Comparison of ENCODE assay signal across 9 mouse cellular contexts in the genomic region with DNA sequence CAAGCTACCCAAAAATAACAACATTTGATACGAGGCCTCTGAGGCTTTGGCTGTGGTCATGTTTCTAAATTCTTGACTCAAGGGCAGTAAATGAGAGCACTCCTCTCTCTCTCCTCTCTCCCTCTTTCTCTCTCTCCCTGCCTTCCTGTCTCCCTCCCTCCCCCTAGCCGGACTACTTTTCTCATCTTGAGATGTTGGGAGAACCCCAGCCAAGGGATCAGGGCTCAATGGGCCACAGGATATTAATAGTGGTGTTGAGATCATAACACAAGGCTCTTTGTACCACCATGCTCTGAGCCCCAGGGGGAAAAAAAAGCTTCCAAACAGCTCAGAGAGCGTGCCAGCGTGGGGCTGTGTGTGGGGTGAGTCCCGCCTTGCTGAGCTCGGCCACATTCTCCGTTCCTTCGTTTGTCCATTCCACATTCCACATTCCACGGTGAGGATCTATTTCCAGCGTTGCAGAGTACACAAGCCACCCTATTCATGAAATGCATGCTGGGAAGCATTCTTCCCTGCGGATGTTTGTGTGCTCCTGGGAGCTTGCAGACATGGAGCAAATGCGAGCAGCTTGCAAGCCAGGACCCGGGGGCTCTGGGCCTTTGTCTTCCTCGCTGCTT. TPM values are rescaled to one million over a fixed set of nuclear protein-coding genes. Genes with fewer than 3 reads are reported as not detected.
DNase-seq lines count a peak whose midpoint lies in the region; ATAC-seq and TF ChIP-seq lines count a peak whose summit lies in the region.
"Had no signal": no experiment of that assay in that cellular context is flagged by ENCODE, and none has a peak within 500 bp of the region (broad histone marks: within the 10 kb centered on the region; RNA-seq: fewer than 3 reads in every experiment).

No protein-coding gene starts in this region.

- H3K79me3 ChIP-seq in C2C12 (ENCODE audit: low read depth), result no peaks in the 10 kb centered on the region

- intact Hi-C loops in heart, postnatal 25 days (cut with DNase I), result loop anchor here (5.0 kb wide), 2 partner anchors 39 to 69 kb away; no protein-coding TSS in a partner anchor

- H3K27me3 ChIP-seq in C2C12 (ENCODE audit: control insufficient read depth, insufficient read depth, insufficient read length), result no peaks in the 10 kb centered on the region
- H3K27me3 ChIP-seq in forebrain, embryonic 15.5 days, result no peaks in the 10 kb centered on the region
- no peaks in the 10 kb centered on the region; the same call in 1 of the 2 replicates for H3K27me3 ChIP-seq in midbrain, embryonic 12.5 days

- peak overlapping the region; percentile 10; the same call in 1 of the 2 replicates for H3K4me2 ChIP-seq in forebrain, embryonic 15.5 days (replicated peaks)
- H3K4me2 ChIP-seq in midbrain, embryonic 12.5 days (replicated peaks), result peak overlapping the region; percentile 23; the same call in 1 of the 2 replicates

- peak overlapping the region; percentile 0 for H3ac ChIP-seq in C2C12 (ENCODE audit: control insufficient read depth, insufficient read length, low read depth)

- peak; percentile 84 for ATAC-seq in forebrain, embryonic 15.5 days (replicated peaks)
- peak; percentile 55; the same call in 1 of the 2 replicates for ATAC-seq in midbrain, embryonic 12.5 days (ENCODE audit: low FRiP score, low read depth)
- ATAC-seq in erythroid progenitor cell, adult 5-6 weeks (replicated peaks; ENCODE audit: low FRiP score, poor library complexity, severe bottlenecking), result no peak
- no peak for ATAC-seq in granulocyte monocyte progenitor cell, adult 5-6 weeks (replicated peaks; ENCODE audit: poor library complexity, severe bottlenecking)

- H3K27ac ChIP-seq in forebrain, embryonic 15.5 days (replicated peaks), result peak overlapping the region; percentile 68
- H3K27ac ChIP-seq in midbrain, embryonic 12.5 days (replicated peaks), result peak overlapping the region; percentile 76

- H3K9me3 ChIP-seq in forebrain, embryonic 15.5 days, result no peaks in the 10 kb centered on the region
- H3K9me3 ChIP-seq in midbrain, embryonic 12.5 days, result 0 out of 2 replicates have a peak, but pooled peaks cover 2% of the 10 kb centered on the region

- no peak for TF ChIP-seq CTCF in C2C12 (IDR thresholded peaks at IDR 0.05; ENCODE audit: control insufficient read depth, insufficient read depth, insufficient read length)

- DNase-seq in R1 (ENCODE audit: low read depth, low spot score), result peak; percentile 80
- peak; percentile 71 for DNase-seq in heart, postnatal 25 days (ENCODE audit: low spot score)
- DNase-seq in layer of hippocampus, adult 8-10 months (ENCODE audit: low spot score in 2 of 2), result peak; percentile 62 to 67

- H3K36me3 ChIP-seq in C2C12 (ENCODE audit: control insufficient read depth, insufficient read depth), result no peaks in the 10 kb centered on the region
- H3K36me3 ChIP-seq in forebrain, embryonic 15.5 days, result no peaks in the 10 kb centered on the region
- no peaks in the 10 kb centered on the region for H3K36me3 ChIP-seq in midbrain, embryonic 12.5 days

- 4% methylated on average over 14 of the region's 14 CpGs for WGBS in forebrain, embryonic 15.5 days
- 7% methylated on average over 14 of the region's 14 CpGs for WGBS in midbrain, embryonic 12.5 days

- no peaks in the 10 kb centered on the region for H3K79me2 ChIP-seq in C2C12 (ENCODE audit: control insufficient read depth, insufficient read depth)

- peaks cover 27% of the 10 kb centered on the region for H3K4me1 ChIP-seq in forebrain, embryonic 15.5 days
- H3K4me1 ChIP-seq in midbrain, embryonic 12.5 days, result peaks cover 31% of the 10 kb centered on the region

- H3K4me3 ChIP-seq in C2C12 (ENCODE audit: insufficient read depth, poor library complexity, severe bottlenecking), result no peak overlapping the region
- no peak overlapping the region for H3K4me3 ChIP-seq in forebrain, embryonic 15.5 days
- H3K4me3 ChIP-seq in midbrain, embryonic 12.5 days, result no peak overlapping the region
- H3K4me3 ChIP-seq: erythroblast, embryonic 14.5 days had no signal

- peak overlapping the region; percentile 20 for H3K9ac ChIP-seq in forebrain, embryonic 15.5 days (replicated peaks)
- H3K9ac ChIP-seq in midbrain, embryonic 12.5 days (replicated peaks), result no peak overlapping the region; the same call in 1 of the 2 replicates

TF ChIP-seq in C2C12, 6 proteins besides CTCF, POLR2A, EP300 and RAD21:
- TF ChIP-seq CEBPB (IDR thresholded peaks at IDR 0.05; ENCODE audit: low read depth) (no peak), MAX (IDR thresholded peaks at IDR 0.05) (peak; percentile 68)

RNA-seq across cellular contexts. Expression of a gene that starts 27.2 kb away (rescaled TPM):
- polyA plus RNA-seq in C2C12 (2012; fragmentation: generic; extraction: Trizol), result 20.9 TPM
- 10.5 and 11.1 TPM in 2 replicates for polyA plus RNA-seq in forebrain, embryonic 15.5 days (2015; fragmentation: Nextera tagmentation; extraction: Ambion mirVana)
- total RNA-seq in heart, postnatal 25 days (2021), result 10 to 100 TPM; 63.9 to 71.4 TPM
- 10 to 100 TPM; 53.5 to 58.0 (median 56.2) TPM for total RNA-seq in layer of hippocampus, adult 8-10 months (2022)
- 7.5 and 7.7 TPM in 2 replicates for polyA plus RNA-seq in midbrain, embryonic 12.5 days (2016; fragmentation: Nextera tagmentation; extraction: Ambion mirVana)
- 19.8 and 24.7 TPM in 2 replicates for total RNA-seq in erythroid progenitor cell, adult 5-6 weeks (2015; ENCODE audit: low replicate concordance)
- total RNA-seq in erythroid progenitor cell, adult 5-6 weeks (2017; ENCODE audit: low replicate concordance), result 8.8 and 18.0 TPM in 2 replicates
- 112 and 113 TPM in 2 replicates for total RNA-seq in granulocyte monocyte progenitor cell, adult 5-6 weeks (2014; fragmentation: Nextera tagmentation)
- total RNA-seq in granulocyte monocyte progenitor cell, adult 5-6 weeks (2017), result 97.9 and 112 TPM in 2 replicates

Comparison
In these comparisons a context has a peak if more than half of its experiments do, and no peak if none do; other contexts are left out.
1. ATAC-seq: peak in forebrain, embryonic 15.5 days (single experiment) and midbrain, embryonic 12.5 days (single experiment); none in erythroid progenitor cell, adult 5-6 weeks (single experiment) and granulocyte monocyte progenitor cell, adult 5-6 weeks (single experiment).
2. Peak in every context shown above with its lines, with median percentiles within 50 percentile points of each other: DNase-seq.